Mouse (Mus musculus) testis, adult 2 months (tissue): ENCODE results near the gene Adtrp.

Experiments used
- CTCF ChIP-seq: fragments of 200-500 bp; IDR thresholded peaks from 2 replicates; pipeline ENCODE4 v1.5.1; 2012; ENCODE audit warnings: low read depth, mild to moderate bottlenecking, inconsistent platforms, low read length, moderate library complexity; ENCODE audit not compliant: control insufficient read depth, insufficient read depth, insufficient replicate concordance
- POLR2A ChIP-seq: fragments of 200-500 bp; IDR thresholded peaks from 2 replicates; pipeline ENCODE4 v1.6.1; 2012; ENCODE audit warnings: low read depth, mild to moderate bottlenecking, inconsistent platforms, low read length, moderate library complexity; ENCODE audit not compliant: control insufficient read depth

- TF ChIP-seq CTCF (no peak), POLR2A (no peak)
Observed at GRCm38 (mm10) chr13:41823077-41823476, 24.4 kb downstream of the Adtrp start.
